11 mouse cellular contexts compared by ENCODE assay signal in the genomic region with DNA sequence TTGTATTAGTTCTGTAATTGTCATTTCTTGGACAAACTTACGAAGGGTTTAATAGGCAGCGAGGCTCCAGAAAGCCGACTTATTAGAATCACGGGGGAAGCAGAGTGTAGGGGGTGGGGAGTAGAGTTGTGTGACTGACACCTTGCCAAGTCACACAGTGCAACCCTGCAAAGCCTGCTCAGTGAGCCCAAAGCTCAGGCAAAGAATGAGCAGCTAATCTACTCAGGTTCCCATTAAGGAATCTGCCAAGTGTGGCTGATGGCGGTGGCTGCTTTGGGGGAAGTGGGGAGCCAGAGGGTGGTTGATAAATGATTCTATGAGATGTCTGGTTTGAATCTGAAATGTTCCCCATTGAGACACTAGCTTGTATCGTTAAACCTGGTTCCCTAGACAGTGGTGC. TPM values are rescaled to one million over a fixed set of nuclear protein-coding genes. Genes with fewer than 3 reads are reported as not detected.
DNase-seq lines count a peak whose midpoint lies in the region; ATAC-seq and TF ChIP-seq lines count a peak whose summit lies in the region.
"Had no signal": no experiment of that assay in that cellular context is flagged by ENCODE, and none has a peak within 500 bp of the region (broad histone marks: within the 10 kb centered on the region; RNA-seq: fewer than 3 reads in every experiment).

No protein-coding gene starts in this region.

- no peaks in the 10 kb centered on the region for H3K27me3 ChIP-seq in lung, embryonic 14.5 days (ENCODE audit: insufficient read depth, low read length)
- H3K27me3 ChIP-seq: neural tube, embryonic 12.5 days had no signal

- no peak overlapping the region for H3K27ac ChIP-seq in lung, embryonic 14.5 days (ENCODE audit: low read depth)
- H3K27ac ChIP-seq: neural tube, embryonic 12.5 days had no signal

- no peak overlapping the region for H3K9ac ChIP-seq in lung, embryonic 14.5 days
- H3K9ac ChIP-seq: neural tube, embryonic 12.5 days had no signal

- H3K36me3 ChIP-seq in lung, embryonic 14.5 days (ENCODE audit: insufficient read depth), result no peaks in the 10 kb centered on the region
- H3K36me3 ChIP-seq: neural tube, embryonic 12.5 days had no signal

- TF ChIP-seq CTCF in lung, embryonic 14.5 days (IDR thresholded peaks at IDR 0.05; ENCODE audit: low read depth), result no peak

- peak; percentile 54; the same call in 1 of the 2 replicates for ATAC-seq in lung, embryonic 14.5 days (ENCODE audit: insufficient read depth)

- H3K4me3 ChIP-seq in lung, embryonic 14.5 days (ENCODE audit: low read depth, low read length), result no peak overlapping the region
- H3K4me3 ChIP-seq: neural tube, embryonic 12.5 days had no signal

- H3K4me1 ChIP-seq in lung, embryonic 14.5 days (ENCODE audit: insufficient read depth), result 0 out of 2 replicates have a peak, but pooled peaks cover 3% of the 10 kb centered on the region
- H3K4me1 ChIP-seq: neural tube, embryonic 12.5 days had no signal

- H3K4me2 ChIP-seq in lung, embryonic 14.5 days, result no peak overlapping the region
- H3K4me2 ChIP-seq: neural tube, embryonic 12.5 days had no signal

- peak; percentile 26 to 41 for DNase-seq in cerebellum, postnatal 10 days
- no peak for DNase-seq in cerebellum, postnatal 36 days
- DNase-seq in lung, embryonic 14.5 days, result peak; percentile 45
- DNase-seq in lung, postnatal 14 days, result no peak
- peak; percentile 35 to 56 for DNase-seq in kidney, adult 8-10 months
- DNase-seq in lung, postnatal 10 days, result peak; percentile 10
- no peak for DNase-seq in urinary bladder, postnatal 25 days (ENCODE audit: low spot score)
- no peak for DNase-seq in thymus, postnatal 25 days
- DNase-seq: cerebellum, adult 8-10 months; gastrocnemius, postnatal 25 days had no signal

- WGBS in lung, embryonic 14.5 days, result 54% methylated on average over 6 of the region's 6 CpGs

- H3K9me3 ChIP-seq in lung, embryonic 14.5 days (ENCODE audit: low read depth, low read length), result no peaks in the 10 kb centered on the region

RNA-seq across cellular contexts. Expression of gene Iqgap2, which starts 11.1 kb away (rescaled TPM):
- 8.6 and 9.8 TPM in 2 replicates for polyA plus RNA-seq in lung, embryonic 14.5 days (2014; fragmentation: Nextera tagmentation; extraction: Ambion mirVana)

Comparison
In these comparisons a context has a peak if more than half of its experiments do, and no peak if none do; other contexts are left out.
1. DNase-seq: peak in cerebellum, postnatal 10 days (2 of 2), lung, embryonic 14.5 days (single experiment), kidney, adult 8-10 months (2 of 2) and lung, postnatal 10 days (single experiment); none in cerebellum, postnatal 36 days (0 of 2), lung, postnatal 14 days (single experiment), urinary bladder, postnatal 25 days (single experiment) and thymus, postnatal 25 days (single experiment).